Mouse (Mus musculus) CH12.LX (cell line): ENCODE results near the gene Anxa4. TPM values are rescaled to one million over a fixed set of nuclear protein-coding genes. Genes with fewer than 3 reads are reported as not detected.

Source experiments
- DNase-seq: peaks from one replicate; pipeline ENCODE4 v3.0.0-alpha.2; 2013; ENCODE audit errors: extremely low read depth
- H3K27ac ChIP-seq: 2 replicates; pipeline ENCODE4 v1.5.1; 2012; ENCODE audit warnings: low read depth, mild to moderate bottlenecking, control low read depth, moderate library complexity; ENCODE audit not compliant: insufficient read depth
- H3K27me3 ChIP-seq: replicated peaks from 2 replicates; pipeline ENCODE3; 2012; ENCODE audit warnings: inconsistent platforms
- H3K36me3 ChIP-seq, 2 experiments: replicated peaks in 1 of 2; 2 replicates each; pipeline versions ENCODE3 to v1.6.1; 2012; ENCODE audit warnings: inconsistent platforms in 1 of 2, low read length in 1 of 2, mild to moderate bottlenecking in 1 of 2, mixed read lengths in 1 of 2, moderate library complexity in 1 of 2; ENCODE audit not compliant: control insufficient read depth in 1 of 2, insufficient read depth in 1 of 2
- H3K4me1 ChIP-seq, 2 experiments: 2 replicates each; pipeline ENCODE4 v1.6.1; 2012; ENCODE audit warnings: inconsistent platforms in 1 of 2, moderate library complexity in 1 of 2; ENCODE audit not compliant: insufficient read depth in 2 of 2, control insufficient read depth in 1 of 2
- H3K4me2 ChIP-seq: 2 replicates; pipeline ENCODE4 v1.6.1; 2012; ENCODE audit warnings: low read depth, mild to moderate bottlenecking, control low read depth; ENCODE audit not compliant: poor library complexity, insufficient read depth, severe bottlenecking
- H3K4me3 ChIP-seq, 3 experiments: fragments of 150-350 bp in 1 of 3; sonication (generic) in 1 of 3; replicated peaks in 1 of 3; 2 replicates each; pipeline versions ENCODE3 to v1.5.1; 2011 to 2012; ENCODE audit warnings: low read depth in 2 of 3, low read length in 2 of 3, mild to moderate bottlenecking in 2 of 3, moderate library complexity in 2 of 3, control low read depth in 1 of 3, improper control_type of control experiment in 1 of 3, inconsistent platforms in 1 of 3, mixed read lengths in 1 of 3; ENCODE audit not compliant: poor library complexity in 1 of 3
- H3K79me2 ChIP-seq: replicated peaks from 2 replicates; pipeline ENCODE4 v1.6.1; 2012; ENCODE audit warnings: mild to moderate bottlenecking, moderate library complexity; ENCODE audit not compliant: control insufficient read depth, poor library complexity, insufficient read depth, severe bottlenecking; ENCODE audit errors: extremely low read depth
- H3K9ac ChIP-seq: 2 replicates; pipeline ENCODE4 v1.6.1; 2012; ENCODE audit warnings: low read depth, mild to moderate bottlenecking, control low read depth, moderate library complexity; ENCODE audit not compliant: insufficient read depth
- H3K9me3 ChIP-seq: replicated peaks from 2 replicates; pipeline ENCODE3; 2012; ENCODE audit warnings: low read length, inconsistent platforms, mixed read lengths
- CHD2 ChIP-seq: IDR thresholded peaks from 2 replicates; pipeline ENCODE4 v1.6.1; 2011; ENCODE audit warnings: low read length, improper control_type of control experiment
- ELF1 ChIP-seq: IDR thresholded peaks from 2 replicates; pipeline ENCODE4 v1.6.1; 2014; ENCODE audit warnings: low read depth, mild to moderate bottlenecking, inconsistent platforms, low read length, improper control_type of control experiment
- EP300 ChIP-seq: IDR thresholded peaks from 2 replicates; pipeline ENCODE4 v1.6.1; 2011; ENCODE audit warnings: low read length, improper control_type of control experiment
- GABPA ChIP-seq: IDR thresholded peaks from 2 replicates; pipeline ENCODE4 v1.6.1; 2012; ENCODE audit warnings: low read depth, low read length, improper control_type of control experiment, inconsistent platforms; ENCODE audit not compliant: insufficient replicate concordance
- HCFC1 ChIP-seq: IDR thresholded peaks from 2 replicates; pipeline ENCODE4 v1.6.1; 2012; ENCODE audit warnings: low read depth, mild to moderate bottlenecking, inconsistent platforms, low read length, improper control_type of control experiment
- MAFK ChIP-seq: IDR thresholded peaks from 2 replicates; pipeline ENCODE4 v1.6.1; 2011; ENCODE audit warnings: low read length, improper control_type of control experiment; ENCODE audit not compliant: insufficient replicate concordance
- MYC ChIP-seq: IDR thresholded peaks from 2 replicates; pipeline ENCODE4 v1.6.1; 2011; ENCODE audit warnings: low read depth, mild to moderate bottlenecking, improper control_type of control experiment, low read length
- NELFE ChIP-seq: IDR thresholded peaks from 2 replicates; pipeline ENCODE4 v1.6.1; 2011; ENCODE audit warnings: low read depth, low read length, improper control_type of control experiment
- POLR2A ChIP-seq: IDR thresholded peaks from 2 replicates; pipeline ENCODE4 v1.6.1; 2011; ENCODE audit warnings: low read depth, mild to moderate bottlenecking, improper control_type of control experiment, low read length
- RAD21 ChIP-seq: IDR thresholded peaks from 2 replicates; pipeline ENCODE4 v1.6.1; 2011; ENCODE audit warnings: low read depth, mild to moderate bottlenecking, low read length, improper control_type of control experiment, moderate library complexity
- TCF12 ChIP-seq: IDR thresholded peaks from 2 replicates; pipeline ENCODE4 v1.6.1; 2014; ENCODE audit warnings: low read depth, mild to moderate bottlenecking, inconsistent platforms, low read length, improper control_type of control experiment
- USF1 ChIP-seq: IDR thresholded peaks from 2 replicates; pipeline ENCODE4 v1.6.1; 2014; ENCODE audit warnings: low read depth, mild to moderate bottlenecking, inconsistent platforms, low read length, improper control_type of control experiment
- ZNF384 ChIP-seq: IDR thresholded peaks from 2 replicates; pipeline ENCODE4 v1.6.1; 2012; ENCODE audit warnings: low read depth, low read length, improper control_type of control experiment, inconsistent platforms
- dilution Hi-C: fragments of 300-500 bp; cut with MboI; formaldehyde crosslinking; loops from 2 replicates; pipeline ENCODE4 v1.14.3; 2020; ENCODE audit warnings: low sequenced_read_pairs; ENCODE audit not compliant: extremely low pct_unique_long_range_greater_than_20kb, extremely low pct_ligation_motif_present
- in situ Hi-C: fragments of 300-500 bp; cut with MboI; formaldehyde crosslinking; loops from 3 replicates; pipeline ENCODE4 v1.14.3; 2019; ENCODE audit warnings: low sequenced_read_pairs, low pct_ligation_motif_present, low pct_unique_long_range_greater_than_20kb, mixed read lengths
- polyA plus RNA-seq: library from polyadenylated mRNA; unstranded; fragments of >175 nt; gene quantifications from 2 replicates; pipeline ENCODE4 v1.2.1, GENCODE M21; 2012; ENCODE audit warnings: low read depth; ENCODE audit not compliant: insufficient read length
- total RNA-seq, 2 experiments: library from RNA; depleted of rRNA; stranded (reverse); fragments of 300-350 nt in 1 of 2; fragments of >200 nt in 1 of 2; gene quantifications; 2 replicates each; pipeline ENCODE4 v1.2.3; 2012 to 2014

Anxa4 gene
- total and polyA plus RNA-seq, 3 experiments: 10.8 to 17.1 (median 13.7) TPM

DNA sequence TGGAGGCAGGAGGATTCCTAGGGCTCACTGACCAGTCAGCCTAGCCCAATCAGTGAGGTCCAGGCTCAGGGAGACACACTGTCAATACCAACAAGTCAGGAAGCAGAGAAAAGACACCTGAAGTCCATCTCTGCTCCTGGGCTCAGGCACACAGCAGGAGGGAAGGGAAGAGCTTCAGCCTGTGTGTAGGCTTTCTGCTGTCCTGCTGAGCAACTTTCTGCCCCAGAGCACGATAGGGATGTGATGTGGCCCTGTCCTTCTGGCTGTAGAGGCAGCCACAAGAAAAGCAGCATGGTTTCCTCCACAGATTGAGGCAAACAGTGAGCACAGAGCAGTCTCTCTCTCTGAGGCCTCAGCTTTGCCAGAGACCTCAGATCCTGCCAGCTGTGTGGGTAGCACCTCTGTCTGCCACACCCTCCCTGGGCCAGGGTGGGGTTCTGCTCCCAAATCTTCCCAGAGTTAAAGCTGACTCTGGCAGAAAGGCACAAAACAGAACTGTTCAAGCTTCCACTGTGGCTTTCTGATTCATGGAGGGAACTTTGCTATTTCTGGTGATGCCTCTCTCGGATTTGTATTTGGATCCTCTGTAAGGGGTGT, 11.9 kb downstream of the Anxa4 start:
- Histone ChIP-seq H3K79me2 (no peaks in the 10 kb centered on the region), H3K27ac (no peak overlapping the region), H3K9ac (no peak overlapping the region), H3K36me3 (no peaks in the 10 kb centered on the region), H3K4me1 (peaks cover 10 to 46% of the 10 kb centered on the region in 2 experiments), H3K9me3 (no peaks in the 10 kb centered on the region), H3K4me3 (no peak overlapping the region), H3K4me2 (no peak overlapping the region), H3K27me3 (no peaks in the 10 kb centered on the region)
- no peak for DNase-seq
- TF ChIP-seq POLR2A: no peak
- no peak for TF ChIP-seq RAD21
- no peak for TF ChIP-seq ELF1
- no peak for TF ChIP-seq MYC
- TF ChIP-seq ZNF384: no peak
- TF ChIP-seq TCF12: no peak
- TF ChIP-seq GABPA: no peak
- no peak for TF ChIP-seq HCFC1
- in situ Hi-C loops: no loop called here
- dilution Hi-C loops: no loop called here

- DNase-seq: no peak
- dilution Hi-C loops: no loop called here
These were observed 14.3 kb downstream of the Anxa4 start for GRCm38 (mm10) chr6:86778910-86779594.

DNA sequence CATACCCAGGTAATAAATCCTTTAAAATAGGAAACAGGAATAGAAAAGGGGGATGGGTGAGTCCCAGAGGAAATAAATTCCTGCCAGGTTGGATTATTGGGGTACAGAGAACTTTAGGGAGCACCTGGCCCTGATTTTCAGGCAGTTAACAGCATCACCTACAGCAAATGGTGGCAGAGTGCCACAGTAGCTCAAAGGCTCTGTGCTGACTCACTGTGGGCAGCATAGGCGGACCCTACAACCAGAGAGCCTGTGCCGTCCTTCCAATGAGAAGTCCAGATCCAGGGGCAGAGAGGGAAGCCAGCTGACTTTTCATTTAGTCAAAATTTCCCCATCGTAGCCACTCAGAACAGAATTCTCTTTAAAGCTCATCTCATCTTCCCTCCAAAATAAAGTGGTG, 16.2 kb downstream of the Anxa4 start:
- dilution Hi-C loops: no loop called here
- Histone ChIP-seq H3K9me3 (no peaks in the 10 kb centered on the region), H3K9ac (no peak overlapping the region), H3K27me3 (no peaks in the 10 kb centered on the region), H3K4me1 (peaks cover 0 to 14% of the 10 kb centered on the region in 2 experiments; a peak in 1 of 4 replicates)
- TF ChIP-seq USF1: no peak
- no peak for TF ChIP-seq EP300
- no peak for TF ChIP-seq RAD21
- no peak for TF ChIP-seq CHD2
- TF ChIP-seq, all 38 proteins: peak for 0
- Histone ChIP-seq H3K79me2 (no peaks in the 10 kb centered on the region), H3K4me2 (no peak overlapping the region), H3K4me3 (no peak overlapping the region), H3K36me3 (no peaks in the 10 kb centered on the region), H3K27ac (no peak overlapping the region)
- in situ Hi-C loops: no loop called here
- DNase-seq: no peak

More at GRCm38 (mm10) chr6:86778910-86779594, 14.3 kb downstream of the Anxa4 start:
- no peak overlapping the region for H3K4me3 ChIP-seq
- H3K27me3 ChIP-seq: no peaks in the 10 kb centered on the region
- H3K36me3 ChIP-seq: no peaks in the 10 kb centered on the region
- H3K4me2 ChIP-seq: no peak overlapping the region
- H3K27ac ChIP-seq: no peak overlapping the region
- H3K9ac ChIP-seq: no peak overlapping the region
- H3K4me1 ChIP-seq: peaks cover 0 to 24% of the 10 kb centered on the region in 2 experiments; a peak in 1 of 4 replicates
- no peaks in the 10 kb centered on the region for H3K9me3 ChIP-seq
- no peaks in the 10 kb centered on the region for H3K79me2 ChIP-seq
- in situ Hi-C loops: no loop called here
- TF ChIP-seq NELFE: no peak
- TF ChIP-seq MAFK: peak; percentile 79
